Mouse (Mus musculus) kidney, embryonic 16.5 days (tissue): ENCODE data around the gene Ccr7. TPM values are rescaled to one million over a fixed set of nuclear protein-coding genes. Genes with fewer than 3 reads are reported as not detected.

ENCODE experiments used
- ATAC-seq: fragments of 200-750 bp; cut with Nextera tagmentation; 2 replicates; pipeline ENCODE4 v1.8.0; 2017; ENCODE audit warnings: moderate TSS enrichment; ENCODE audit not compliant: low FRiP score, low TSS enrichment
- H3K27ac ChIP-seq: fragments of 300-500 bp; sonication (generic); 2 replicates; pipeline ENCODE4 v1.5.1; 2014; ENCODE audit warnings: low read length
- H3K27me3 ChIP-seq: fragments of 300-500 bp; sonication (generic); 2 replicates; pipeline ENCODE4 v1.6.1; 2014; ENCODE audit warnings: low read length, control low read depth, mixed read lengths; ENCODE audit not compliant: insufficient read depth
- H3K36me3 ChIP-seq: fragments of 300-500 bp; sonication (generic); 2 replicates; pipeline ENCODE4 v1.6.1; 2014; ENCODE audit warnings: low read length, control low read depth, mixed read lengths; ENCODE audit not compliant: insufficient read depth
- H3K4me1 ChIP-seq: fragments of 300-500 bp; sonication (generic); 2 replicates; pipeline ENCODE4 v1.6.1; 2014; ENCODE audit warnings: low read length, control low read depth, mixed read lengths; ENCODE audit not compliant: insufficient read depth
- H3K4me2 ChIP-seq: fragments of 300-500 bp; sonication (generic); replicated peaks from 2 replicates; pipeline ENCODE4 v1.6.1; 2014; ENCODE audit warnings: low read depth, low read length
- H3K4me3 ChIP-seq: fragments of 300-500 bp; sonication (generic); 2 replicates; pipeline ENCODE4 v1.5.1; 2014; ENCODE audit warnings: mild to moderate bottlenecking, low read length
- H3K9ac ChIP-seq: fragments of 300-500 bp; sonication (generic); replicated peaks from 2 replicates; pipeline ENCODE4 v1.6.1; 2014; ENCODE audit warnings: low read length
- H3K9me3 ChIP-seq: fragments of 300-500 bp; sonication (generic); 2 replicates; pipeline ENCODE4 v1.6.1; 2016; ENCODE audit warnings: low read length, control low read depth
- WGBS: fragments of 180-500 bp; shearing (Covaris S2); extraction: QIAGEN DNeasy Blood & Tissue Kit; methylation state at CpG from one replicate; pipeline ENCODE4 v1.1.7; 2014; 5-methylcytosine and 5-hydroxymethylcytosine counted together
- polyA plus RNA-seq: library from polyadenylated mRNA; unstranded; fragments of >200 nt; fragmentation: Nextera tagmentation; extraction: Ambion mirVana; gene quantifications from 2 replicates; pipeline ENCODE4 v1.2.1, GENCODE M21; 2015

Gene Ccr7
- polyA plus RNA-seq, 1 experiment from 2014 or later: 0.41 TPM

- no peak for ATAC-seq
- Histone ChIP-seq H3K27me3 (no peaks in the 10 kb centered on the region), H3K36me3 (no peaks in the 10 kb centered on the region), H3K4me2 (no peak overlapping the region), H3K27ac (no peak overlapping the region), H3K9ac (no peak overlapping the region), H3K9me3 (no peaks in the 10 kb centered on the region), H3K4me3 (no peak overlapping the region), H3K4me1 (peaks cover 7% of the 10 kb centered on the region; the same call in 1 of the 2 replicates)
- WGBS: 79% methylated on average over 8 of the region's 8 CpGs
Measured at GRCm38 (mm10) chr11:99096996-99097774, 57.7 kb downstream of the Ccr7 start.

- H3K36me3 ChIP-seq: no peaks in the 10 kb centered on the region
- no peak overlapping the region for H3K27ac ChIP-seq
- H3K9ac ChIP-seq: no peak overlapping the region
- no peak overlapping the region for H3K4me2 ChIP-seq
- no peak overlapping the region for H3K4me3 ChIP-seq
- WGBS: 59% methylated on average over 4 of the region's 4 CpGs
- no peaks in the 10 kb centered on the region for H3K9me3 ChIP-seq
- H3K4me1 ChIP-seq: peaks cover 7% of the 10 kb centered on the region; the same call in 1 of the 2 replicates
- H3K27me3 ChIP-seq: no peaks in the 10 kb centered on the region
- ATAC-seq: no peak
Measured at GRCm38 (mm10) chr11:99096417-99096816, 58.5 kb downstream of the Ccr7 start.

- Histone ChIP-seq H3K9me3 (no peaks in the 10 kb centered on the region), H3K36me3 (no peaks in the 10 kb centered on the region), H3K27me3 (no peaks in the 10 kb centered on the region), H3K9ac (no peak overlapping the region), H3K27ac (no peak overlapping the region), H3K4me2 (no peak overlapping the region), H3K4me3 (no peak overlapping the region), H3K4me1 (peaks cover 7% of the 10 kb centered on the region; the same call in 1 of the 2 replicates)
- ATAC-seq: no peak
- 62% methylated on average over 4 of the region's 4 CpGs for WGBS
Measured at GRCm38 (mm10) chr11:99095759-99096158, 59.1 kb downstream of the Ccr7 start.

GRCm38 (mm10) chr11:99094911-99095676 is 59.8 kb downstream of the Ccr7 start:
- ATAC-seq: no peak
- WGBS: 63% methylated on average over 2 of the region's 2 CpGs
- no peak overlapping the region for H3K4me2 ChIP-seq
- peaks cover 7% of the 10 kb centered on the region; the same call in 1 of the 2 replicates for H3K4me1 ChIP-seq
- no peak overlapping the region for H3K9ac ChIP-seq
- no peaks in the 10 kb centered on the region for H3K9me3 ChIP-seq
- no peaks in the 10 kb centered on the region for H3K27me3 ChIP-seq
- no peak overlapping the region for H3K4me3 ChIP-seq
- H3K27ac ChIP-seq: no peak overlapping the region
- no peaks in the 10 kb centered on the region for H3K36me3 ChIP-seq

Other genes starting within 250 kb of the Ccr7 start
- 36.2 and 38.6 TPM in 2 replicates for gene Cdc6, start 247.3 kb downstream of the Ccr7 start, polyA plus RNA-seq
- gene Rara, start 227.3 kb downstream of the Ccr7 start, polyA plus RNA-seq: 31.4 and 32.5 TPM in 2 replicates
- gene Gjd3, start 172.1 kb downstream of the Ccr7 start, polyA plus RNA-seq: 0.59 TPM in 1 of 2 replicates, not detected in the other
- gene Top2a, start 130.9 kb downstream of the Ccr7 start, polyA plus RNA-seq: 213 and 252 TPM in 2 replicates
- gene Igfbp4, start 113.8 kb downstream of the Ccr7 start, polyA plus RNA-seq: 771 and 832 TPM in 2 replicates
- gene Tns4, start 65.8 kb downstream of the Ccr7 start, polyA plus RNA-seq: 0.17 and 0.22 TPM in 2 replicates
- gene Smarce1, start 75.9 kb upstream of the Ccr7 start, polyA plus RNA-seq: 260 and 277 TPM in 2 replicates
- 0.26 and 0.31 TPM in 2 replicates for gene Krt222, start 89.0 kb upstream of the Ccr7 start, polyA plus RNA-seq
- not detected in 2 replicates for gene Krt24, start 130.2 kb upstream of the Ccr7 start, polyA plus RNA-seq
- gene Krt25, start 167.9 kb upstream of the Ccr7 start, polyA plus RNA-seq: not detected in 2 replicates
- not detected in 2 replicates for gene Krt26, start 182.9 kb upstream of the Ccr7 start, polyA plus RNA-seq
- not detected in 2 replicates for gene Krt27, start 196.0 kb upstream of the Ccr7 start, polyA plus RNA-seq
- 0.12 and 0.35 TPM in 2 replicates for gene Krt28, start 219.8 kb upstream of the Ccr7 start, polyA plus RNA-seq
- 18.4 and 20.7 TPM in 2 replicates for gene Krt10, start 234.3 kb upstream of the Ccr7 start, polyA plus RNA-seq